Mouse (Mus musculus): ENCODE measurements around the gene Cryba4.

GRCm38 (mm10) chr5:112256457-112256856 is 4.1 kb upstream of the Cryba4 start:
- TF ChIP-seq CTCF (conservative IDR thresholded peaks at IDR 0.05; ENCODE audit: insufficient read depth, insufficient read length, low read depth, low read length) = no peak
- no peak for TF ChIP-seq POLR2A (IDR thresholded peaks at IDR 0.05; ENCODE audit: low read depth, low read length)
